Mouse (Mus musculus): ENCODE measurements around the gene Vmn2r44. TPM values are rescaled to one million over a fixed set of nuclear protein-coding genes. Genes with fewer than 3 reads are reported as not detected.

Gene Vmn2r44
- not detected in 2 replicates for polyA plus RNA-seq (2021; fragmentation: Nextera tagmentation)
- long read RNA-seq, experiment 1, result 0 reads
- long read RNA-seq, experiment 2, result 0 reads

DNA sequence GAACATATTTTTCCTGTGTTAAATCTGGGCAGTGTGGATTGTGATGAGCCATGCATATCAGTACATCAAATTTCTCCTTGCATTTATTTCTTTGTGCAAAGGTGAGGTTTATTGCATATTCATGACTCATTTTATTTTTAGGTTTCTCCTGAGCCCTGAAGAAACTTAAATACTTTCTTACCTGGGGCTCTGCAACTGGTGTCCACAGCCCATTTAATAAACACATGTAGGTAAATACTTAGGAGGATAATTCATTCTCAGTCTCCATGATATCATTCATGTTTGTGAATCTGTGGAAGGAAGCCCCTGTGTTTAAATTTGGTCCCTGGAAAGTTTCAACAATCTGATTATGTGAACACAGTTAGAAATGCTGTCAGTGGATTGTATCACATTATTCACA lies at the start of gene Vmn2r44:
Vmn2r44 (minus strand) TSS at position 101 of the 400 bp plus-strand sequence.

Other genes with a start within 250 kb of the Vmn2r44 start
- not detected in 2 replicates for gene Vmn2r41, start 221.7 kb downstream of the Vmn2r44 start, polyA plus RNA-seq (2021; fragmentation: Nextera tagmentation)
- not detected in 2 replicates for gene Vmn2r42, start 183.0 kb downstream of the Vmn2r44 start, polyA plus RNA-seq (2021; fragmentation: Nextera tagmentation)
- not detected in 2 replicates for gene Vmn2r43, start 122.7 kb downstream of the Vmn2r44 start, polyA plus RNA-seq (2021; fragmentation: Nextera tagmentation)
- gene Vmn2r45, start 105.7 kb upstream of the Vmn2r44 start, polyA plus RNA-seq (2021; fragmentation: Nextera tagmentation), result not detected in 2 replicates